Mouse (Mus musculus) neural tube, embryonic 14.5 days (tissue): Measurements from ENCODE around the gene Cep250. TPM values are rescaled to one million over a fixed set of nuclear protein-coding genes. Genes with fewer than 3 reads are reported as not detected.
A peak's percentile ranks its signal among the peaks of the same experiment; 100 is the strongest.

Experiments
- ATAC-seq: fragments of 200-750 bp; cut with Nextera tagmentation; 2 replicates; pipeline ENCODE4 v1.8.0; 2017; ENCODE audit warnings: low read depth, mild to moderate bottlenecking, moderate TSS enrichment, moderate library complexity
- H3K27ac ChIP-seq: fragments of 300-500 bp; sonication (generic); 2 replicates; pipeline ENCODE4 v1.5.1; 2014; ENCODE audit warnings: low read depth, mild to moderate bottlenecking, control low read depth, low read length, moderate library complexity, mixed read lengths
- H3K27me3 ChIP-seq: fragments of 300-500 bp; sonication (generic); 2 replicates; pipeline ENCODE4 v1.6.1; 2014; ENCODE audit warnings: low read length; ENCODE audit not compliant: control insufficient read depth, insufficient read depth
- H3K36me3 ChIP-seq: fragments of 300-500 bp; sonication (generic); 2 replicates; pipeline ENCODE4 v1.6.1; 2014; ENCODE audit warnings: low read length, mixed read lengths; ENCODE audit not compliant: control insufficient read depth, insufficient read depth
- H3K4me1 ChIP-seq: fragments of 300-500 bp; sonication (generic); 2 replicates; pipeline ENCODE4 v1.6.1; 2014; ENCODE audit warnings: low read length; ENCODE audit not compliant: control insufficient read depth, insufficient read depth
- H3K4me2 ChIP-seq: fragments of 300-500 bp; sonication (generic); 2 replicates; pipeline ENCODE4 v1.6.1; 2014; ENCODE audit warnings: mild to moderate bottlenecking, low read depth, low read length, control low read depth
- H3K4me3 ChIP-seq: fragments of 300-500 bp; sonication (generic); 2 replicates; pipeline ENCODE4 v1.5.1; 2014; ENCODE audit warnings: low read depth, low read length, control low read depth, mixed read lengths
- H3K9ac ChIP-seq: fragments of 300-500 bp; sonication (generic); replicated peaks from 2 replicates; pipeline ENCODE4 v1.6.1; 2014; ENCODE audit warnings: low read depth, mild to moderate bottlenecking, control low read depth, low read length, mixed read lengths
- H3K9me3 ChIP-seq: fragments of 300-500 bp; sonication (generic); 2 replicates; pipeline ENCODE4 v1.6.1; 2016; ENCODE audit warnings: low read length; ENCODE audit not compliant: control insufficient read depth
- WGBS: fragments of 180-500 bp; shearing (Covaris S2); extraction: QIAGEN DNeasy Blood & Tissue Kit; methylation state at CpG from one replicate; pipeline ENCODE4 v1.1.7; 2014; 5-methylcytosine and 5-hydroxymethylcytosine counted together
- polyA plus RNA-seq: library from polyadenylated mRNA; unstranded; fragments of >200 nt; fragmentation: Nextera tagmentation; extraction: Ambion mirVana; gene quantifications from 2 replicates; pipeline ENCODE4 v1.2.1, GENCODE M21; 2014

The Cep250 gene
- polyA plus RNA-seq, 1 experiment from 2014 or later: 16.3 TPM

- H3K27ac ChIP-seq: no peak overlapping the region
- no peaks in the 10 kb centered on the region for H3K36me3 ChIP-seq
- no peaks in the 10 kb centered on the region for H3K27me3 ChIP-seq
- no peaks in the 10 kb centered on the region for H3K9me3 ChIP-seq
- no peak overlapping the region for H3K4me2 ChIP-seq
- H3K4me1 ChIP-seq: peaks cover 8% of the 10 kb centered on the region; the same call in 1 of the 2 replicates
- no peak for ATAC-seq
- H3K4me3 ChIP-seq: no peak overlapping the region
- no peak overlapping the region for H3K9ac ChIP-seq
Observed at GRCm38 (mm10) chr2:155952006-155952405, 4.3 kb upstream of the Cep250 start.

GRCm38 (mm10) chr2:155959981-155960380, 3.7 kb downstream of the Cep250 start:
- no peak for ATAC-seq
- H3K4me2 ChIP-seq: no peak overlapping the region
- WGBS: 93% methylated on average over 5 of the region's 5 CpGs

GRCm38 (mm10) chr2:155961862-155962261, 5.6 kb downstream of the Cep250 start:
- no peak overlapping the region for H3K9ac ChIP-seq
- no peak overlapping the region for H3K4me2 ChIP-seq
- H3K4me3 ChIP-seq: no peak overlapping the region
- no peaks in the 10 kb centered on the region for H3K27me3 ChIP-seq
- no peak for ATAC-seq
- H3K4me1 ChIP-seq: peaks cover 7% of the 10 kb centered on the region
- H3K27ac ChIP-seq: no peak overlapping the region
- 63% methylated on average over 10 of the region's 10 CpGs for WGBS
- peaks cover 35% of the 10 kb centered on the region for H3K36me3 ChIP-seq
- H3K9me3 ChIP-seq: no peaks in the 10 kb centered on the region

More at GRCm38 (mm10) chr2:155959981-155960380, 3.7 kb downstream of the Cep250 start:
- Histone ChIP-seq H3K27me3 (no peaks in the 10 kb centered on the region), H3K27ac (no peak overlapping the region), H3K4me1 (peaks cover 7% of the 10 kb centered on the region), H3K9me3 (no peaks in the 10 kb centered on the region), H3K36me3 (peaks cover 21% of the 10 kb centered on the region), H3K4me3 (no peak overlapping the region), H3K9ac (no peak overlapping the region)

- Histone ChIP-seq H3K4me3 (no peak overlapping the region), H3K4me1 (no peaks in the 10 kb centered on the region), H3K9me3 (no peaks in the 10 kb centered on the region), H3K27me3 (no peaks in the 10 kb centered on the region), H3K27ac (no peak overlapping the region), H3K9ac (no peak overlapping the region), H3K4me2 (no peak overlapping the region), H3K36me3 (peaks cover 45% of the 10 kb centered on the region)
- ATAC-seq: peak; percentile 41; the same call in 1 of the 2 replicates
- WGBS: 41% methylated on average over 1 of the region's 1 CpGs
Observed at GRCm38 (mm10) chr2:155962991-155963390, 6.7 kb downstream of the Cep250 start.

GRCm38 (mm10) chr2:155973348-155973747, 17.1 kb downstream of the Cep250 start:
- Histone ChIP-seq H3K9me3 (no peaks in the 10 kb centered on the region), H3K4me3 (no peak overlapping the region), H3K4me1 (no peaks in the 10 kb centered on the region), H3K27ac (no peak overlapping the region), H3K4me2 (no peak overlapping the region), H3K36me3 (peaks cover 73% of the 10 kb centered on the region), H3K27me3 (no peaks in the 10 kb centered on the region), H3K9ac (no peak overlapping the region)
- ATAC-seq: no peak
- WGBS: 90% methylated on average over 6 of the region's 6 CpGs

GRCm38 (mm10) chr2:155974087-155974731, 18.0 kb downstream of the Cep250 start:
- Histone ChIP-seq H3K4me3 (no peak overlapping the region), H3K9ac (no peak overlapping the region), H3K4me1 (no peaks in the 10 kb centered on the region), H3K27me3 (no peaks in the 10 kb centered on the region), H3K4me2 (no peak overlapping the region), H3K36me3 (peaks cover 71% of the 10 kb centered on the region), H3K9me3 (no peaks in the 10 kb centered on the region), H3K27ac (no peak overlapping the region)
- ATAC-seq: no peak
- WGBS: 83% methylated on average over 14 of the region's 14 CpGs

GRCm38 (mm10) chr2:155979328-155979991, 23.2 kb downstream of the Cep250 start:
- no peak overlapping the region for H3K4me3 ChIP-seq
- H3K4me1 ChIP-seq: no peaks in the 10 kb centered on the region
- H3K36me3 ChIP-seq: peaks cover 73% of the 10 kb centered on the region
- no peak overlapping the region for H3K27ac ChIP-seq
- H3K4me2 ChIP-seq: no peak overlapping the region
- WGBS: 92% methylated on average over 5 of the region's 5 CpGs
- H3K9ac ChIP-seq: no peak overlapping the region
- no peaks in the 10 kb centered on the region for H3K9me3 ChIP-seq
- no peak for ATAC-seq
- no peaks in the 10 kb centered on the region for H3K27me3 ChIP-seq

GRCm38 (mm10) chr2:155985776-155986175, 29.5 kb downstream of the Cep250 start:
- H3K36me3 ChIP-seq: peaks cover 65% of the 10 kb centered on the region
- H3K27ac ChIP-seq: no peak overlapping the region
- no peak overlapping the region for H3K4me3 ChIP-seq
- no peaks in the 10 kb centered on the region for H3K9me3 ChIP-seq
- ATAC-seq: no peak
- WGBS: 93% methylated on average over 7 of the region's 7 CpGs
- H3K9ac ChIP-seq: no peak overlapping the region
- H3K4me2 ChIP-seq: no peak overlapping the region
- no peaks in the 10 kb centered on the region for H3K27me3 ChIP-seq
- no peaks in the 10 kb centered on the region for H3K4me1 ChIP-seq

- H3K36me3 ChIP-seq: peaks cover 68% of the 10 kb centered on the region
- H3K9ac ChIP-seq: no peak overlapping the region
- no peaks in the 10 kb centered on the region for H3K9me3 ChIP-seq
- H3K4me1 ChIP-seq: no peaks in the 10 kb centered on the region
- ATAC-seq: no peak
- H3K27me3 ChIP-seq: no peaks in the 10 kb centered on the region
- no peak overlapping the region for H3K27ac ChIP-seq
- H3K4me3 ChIP-seq: no peak overlapping the region
- no peak overlapping the region for H3K4me2 ChIP-seq
- 97% methylated on average over 6 of the region's 6 CpGs for WGBS
Observed at GRCm38 (mm10) chr2:155987131-155987530, 30.9 kb downstream of the Cep250 start.
